Mouse (Mus musculus) embryonic fibroblast, embryonic 13.5 days (primary cell): ENCODE data around the gene Slco1a5.

Experiments
- CTCF ChIP-seq: IDR thresholded peaks from 2 replicates; pipeline ENCODE4 v1.5.1; 2011; ENCODE audit warnings: mild to moderate bottlenecking, control low read depth, low read length, moderate library complexity, borderline replicate concordance; ENCODE audit not compliant: insufficient read depth
- POLR2A ChIP-seq: IDR thresholded peaks from 2 replicates; pipeline ENCODE4 v1.6.1; 2011; ENCODE audit warnings: low read depth, mild to moderate bottlenecking, control low read depth, low read length, moderate library complexity

GRCm38 (mm10) chr6:142362036-142362435 lies 39.3 kb upstream of the Slco1a5 start:
- TF ChIP-seq CTCF: no peak
- TF ChIP-seq POLR2A: no peak
